Mouse (Mus musculus): ENCODE data around the gene 4932438H23Rik.

- TF ChIP-seq MAX (IDR thresholded peaks at IDR 0.05; ENCODE audit: low read depth): no peak
- no peak for TF ChIP-seq POLR2A (IDR thresholded peaks at IDR 0.05; ENCODE audit: insufficient read length, low read depth)
- no peak for TF ChIP-seq POLR2AphosphoS2 (IDR thresholded peaks at IDR 0.05; ENCODE audit: insufficient read length, low read depth)
- TF ChIP-seq TCF12 (IDR thresholded peaks at IDR 0.05; ENCODE audit: insufficient read depth, poor library complexity, severe bottlenecking): no peak
- no peak for TF ChIP-seq CEBPB (IDR thresholded peaks at IDR 0.05; ENCODE audit: insufficient read depth, poor library complexity, severe bottlenecking)
- TF ChIP-seq E2F4 (IDR thresholded peaks at IDR 0.05; ENCODE audit: insufficient read depth): no peak
- TF ChIP-seq USF1 (IDR thresholded peaks at IDR 0.05; ENCODE audit: low read depth): no peak
Measured at GRCm38 (mm10) chr16:91035866-91036265, 59.1 kb downstream of the 4932438H23Rik start.

Measured in myocyte (in vitro differentiated cells).